Mouse (Mus musculus): ENCODE results near the gene Sema3b. TPM values are rescaled to one million over a fixed set of nuclear protein-coding genes. Genes with fewer than 3 reads are reported as not detected.

Sema3b gene
- polyA plus RNA-seq, 1 experiment from 2014 or later, result 2.6 TPM

DNA sequence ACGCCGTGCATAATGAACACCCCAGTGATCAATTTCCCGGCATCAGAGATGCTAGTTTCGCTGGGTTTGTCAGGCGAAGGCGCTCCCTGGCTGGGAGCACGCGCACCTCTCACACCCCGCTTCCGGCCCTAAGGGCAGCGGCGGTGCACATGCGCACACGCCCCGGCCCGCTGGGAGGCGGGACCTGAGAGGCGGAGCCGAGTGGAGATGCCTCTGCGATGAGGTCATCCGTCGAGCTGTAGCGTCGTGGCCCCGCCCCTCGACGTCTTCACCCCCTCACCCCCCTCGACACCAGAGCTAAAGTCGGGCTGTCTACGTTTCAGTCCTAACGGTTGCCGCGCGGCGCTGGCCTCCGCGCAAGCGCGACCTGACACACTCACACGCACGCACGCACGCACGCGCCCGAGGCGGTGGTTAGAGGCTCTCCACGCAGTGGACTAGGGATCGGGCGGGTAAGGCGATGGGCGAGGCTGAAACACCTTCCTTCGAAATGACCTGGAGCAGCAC lies 54.7 kb downstream of the Sema3b start:
- peaks cover 42% of the 10 kb centered on the region for H3K27me3 ChIP-seq
- H3K4me1 ChIP-seq, result peaks cover 55% of the 10 kb centered on the region
- WGBS, result under 1% methylated on average over 51 of the region's 53 CpGs

DNA sequence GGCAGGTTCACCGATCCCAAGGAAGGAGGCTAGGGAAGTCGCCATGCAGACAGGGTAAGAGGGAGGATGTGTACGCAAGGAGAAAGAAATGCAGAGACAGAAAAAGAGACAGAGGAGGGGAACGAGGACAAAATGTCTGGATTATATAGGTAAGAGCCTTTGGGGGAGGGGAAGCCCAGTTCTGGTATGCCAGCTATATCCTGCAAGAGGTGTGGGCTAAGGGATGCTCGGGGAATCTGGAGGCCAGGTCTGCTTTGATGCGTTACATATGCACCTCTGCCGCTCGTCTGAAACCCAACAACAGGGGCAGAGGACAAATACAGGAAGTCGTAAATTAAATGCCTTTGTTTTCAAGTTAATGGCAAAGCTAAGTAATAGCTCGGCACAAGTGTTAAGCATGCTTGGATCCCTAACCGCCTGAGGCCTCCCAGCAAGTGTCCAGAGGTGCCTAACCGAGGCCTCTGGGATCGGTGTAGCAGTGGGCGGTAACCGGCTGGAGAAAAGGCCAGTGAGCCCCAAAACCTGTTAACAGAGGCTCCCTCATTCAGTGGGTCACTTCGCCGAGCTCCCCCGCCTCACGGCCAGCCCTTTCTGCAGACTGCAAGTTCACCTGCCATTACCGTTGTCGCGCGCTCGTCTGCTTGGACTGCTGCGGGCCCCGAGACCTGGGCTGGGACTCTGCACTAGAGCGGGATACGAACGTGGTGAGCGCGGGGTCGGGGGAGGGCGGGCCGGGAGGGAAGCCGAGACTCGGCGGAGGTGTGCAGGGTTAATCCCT lies 55.3 kb downstream of the Sema3b start:
- WGBS, result 5% methylated on average over 37 of the region's 37 CpGs
- Histone ChIP-seq H3K4me3 (replicated peaks) (peak overlapping the region; percentile 63), H3K27me3 (peaks cover 48% of the 10 kb centered on the region), H3K27ac (peak overlapping the region; percentile 92), H3K4me2 (peak overlapping the region; percentile 82), H3K9ac (peak overlapping the region; percentile 80), H3K36me3 (replicated peaks) (peaks cover 18% of the 10 kb centered on the region), H3K9me3 (no peaks in the 10 kb centered on the region), H3K4me1 (peaks cover 55% of the 10 kb centered on the region)
- peak; percentile 78 for ATAC-seq (ENCODE audit: low FRiP score)

More for the DNA sequence above, 54.7 kb downstream of the Sema3b start:
- peak overlapping the region; percentile 82 for H3K4me2 ChIP-seq
- peaks cover 25% of the 10 kb centered on the region for H3K36me3 ChIP-seq (replicated peaks)
- H3K27ac ChIP-seq, result peak overlapping the region; percentile 92
- peak overlapping the region; percentile 63 for H3K4me3 ChIP-seq (replicated peaks)
- no peaks in the 10 kb centered on the region for H3K9me3 ChIP-seq
- peak overlapping the region; percentile 80 for H3K9ac ChIP-seq
- peak; percentile 92 for ATAC-seq (ENCODE audit: low FRiP score)

DNA sequence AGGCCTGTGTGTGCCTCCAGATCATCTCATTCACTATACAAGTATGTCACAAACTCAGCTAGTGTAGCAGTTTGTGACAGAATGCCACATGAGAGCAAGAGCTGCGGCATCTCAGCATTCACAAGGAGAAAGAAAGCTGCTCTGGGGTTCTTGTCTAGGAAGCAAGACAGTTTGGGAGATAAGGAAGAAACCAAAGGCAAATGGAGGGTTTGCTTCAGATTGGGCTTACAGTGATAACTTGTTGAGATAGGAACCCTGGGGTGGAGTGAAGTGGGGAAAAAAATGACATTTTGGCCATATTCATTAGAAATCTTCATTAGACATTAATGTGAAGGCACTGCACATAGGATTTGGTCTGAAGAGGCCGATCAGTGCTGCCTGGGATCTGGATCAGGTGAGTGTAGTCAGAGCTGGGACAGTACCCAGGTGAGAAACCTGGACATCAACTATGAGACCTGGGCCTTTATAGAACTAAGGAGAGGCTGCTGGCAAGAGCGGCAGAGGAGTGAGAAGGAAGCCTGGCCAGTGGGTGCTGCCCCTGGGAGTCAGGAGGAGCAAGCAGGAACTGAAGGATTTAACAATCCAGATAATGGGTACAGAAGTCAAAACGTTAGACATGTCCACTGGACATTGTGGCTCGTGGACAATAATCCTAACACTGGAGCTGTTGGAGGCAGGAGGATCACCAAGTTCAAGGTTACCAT lies 56.2 kb downstream of the Sema3b start:
- H3K36me3 ChIP-seq (replicated peaks), result peaks cover 9% of the 10 kb centered on the region
- WGBS, result 78% methylated on average over 5 of the region's 5 CpGs
- peaks cover 55% of the 10 kb centered on the region for H3K4me1 ChIP-seq
- peaks cover 57% of the 10 kb centered on the region for H3K27me3 ChIP-seq
- H3K27ac ChIP-seq, result no peak overlapping the region
- no peak overlapping the region for H3K9ac ChIP-seq
- H3K9me3 ChIP-seq, result no peaks in the 10 kb centered on the region
- H3K4me2 ChIP-seq, result peak overlapping the region; percentile 82
- peak overlapping the region; percentile 63; the same call in 1 of the 2 replicates for H3K4me3 ChIP-seq (replicated peaks)
- ATAC-seq (ENCODE audit: low FRiP score), result no peak

DNA sequence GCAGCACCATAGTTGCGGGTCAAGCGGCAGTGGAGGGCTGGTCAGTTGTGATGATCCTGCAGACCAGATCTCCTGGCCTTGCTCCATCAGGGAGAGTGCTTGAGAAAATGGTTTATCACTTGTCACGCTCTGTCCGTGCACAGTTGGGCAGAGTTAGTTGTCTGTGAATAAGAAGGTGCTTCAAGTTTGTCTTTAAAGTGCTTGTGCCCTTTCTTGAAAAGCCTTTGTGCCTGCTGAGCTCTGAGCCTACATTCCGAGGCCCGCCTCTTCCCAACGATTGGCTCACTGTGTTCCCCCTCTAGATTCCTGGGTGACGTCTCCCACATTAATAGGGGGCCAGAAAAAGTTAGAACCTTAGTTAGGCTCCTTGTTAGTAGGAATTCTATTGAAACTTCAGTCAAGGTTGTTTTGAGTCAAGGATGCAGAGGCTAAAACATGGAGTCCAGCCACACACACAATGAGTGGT lies 57.1 kb downstream of the Sema3b start:
- Histone ChIP-seq H3K36me3 (replicated peaks) (0 out of 2 replicates have a peak, but pooled peaks cover under 1% of the 10 kb centered on the region), H3K4me2 (peak overlapping the region; percentile 61), H3K9ac (peak overlapping the region; percentile 51), H3K27ac (0 out of 2 replicates have a peak overlapping the region, but pooled peaks have one; percentile 4), H3K9me3 (no peaks in the 10 kb centered on the region), H3K27me3 (peaks cover 59% of the 10 kb centered on the region), H3K4me1 (peaks cover 58% of the 10 kb centered on the region), H3K4me3 (replicated peaks) (peak overlapping the region; percentile 40)
- no peak for ATAC-seq (ENCODE audit: low FRiP score)
- 7% methylated on average over 8 of the region's 8 CpGs for WGBS

DNA sequence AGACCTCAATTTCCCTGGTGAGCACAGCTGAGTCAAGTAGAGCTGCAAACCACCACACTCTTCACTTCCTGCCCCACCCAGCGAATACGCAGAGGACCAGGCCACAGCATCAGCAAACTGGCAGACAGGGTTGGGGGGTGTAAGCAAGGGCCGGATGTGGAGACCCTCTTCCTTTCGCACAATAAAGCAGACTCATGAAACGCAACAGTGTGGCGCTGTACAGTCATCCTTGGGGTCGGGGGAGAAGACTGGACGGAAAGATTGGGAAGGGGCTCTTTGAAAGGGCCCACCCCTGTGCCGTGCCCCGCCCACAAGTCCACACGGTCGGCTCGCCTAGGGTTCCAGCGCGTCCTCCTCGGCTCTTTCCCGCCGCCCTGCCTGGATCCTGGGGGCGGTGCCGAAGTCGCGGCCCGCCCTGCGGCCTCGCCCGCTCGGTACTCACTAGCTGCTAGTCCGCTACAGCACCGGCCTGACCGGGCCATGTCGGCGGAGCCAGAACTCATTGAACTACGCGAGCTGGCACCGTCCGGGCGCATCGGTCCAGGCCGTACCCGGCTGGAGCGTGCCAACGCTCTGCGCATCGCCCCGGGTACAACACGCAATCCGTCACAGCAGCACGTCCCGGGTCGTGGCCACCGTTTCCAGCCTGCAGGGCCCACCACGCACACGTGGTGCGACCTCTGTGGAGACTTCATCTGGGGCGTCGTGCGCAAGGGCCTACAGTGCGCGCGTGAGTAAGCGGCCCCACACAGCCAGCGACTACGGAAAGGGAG lies 57.7 kb downstream of the Sema3b start, which contains the start of gene Rassf1:
TSS of gene Rassf1 (plus strand) at position 439 of the 773 bp plus-strand sequence.
- Histone ChIP-seq H3K9ac (peak within 1 kb of the TSS; percentile 51), H3K27me3 (peaks cover 59% of the 10 kb centered on the region), H3K9me3 (no peaks in the 10 kb centered on the region), H3K4me2 (peak within 1 kb of the TSS; percentile 61), H3K27ac (0 out of 2 replicates have a peak within 1 kb of the TSS, but pooled peaks have one; percentile 4), H3K36me3 (replicated peaks) (no peaks in the 10 kb centered on the region), H3K4me3 (replicated peaks) (peak within 1 kb of the TSS; percentile 40), H3K4me1 (peaks cover 58% of the 10 kb centered on the region)
- ATAC-seq (ENCODE audit: low FRiP score), result 0 out of 2 replicates have a peak, but pooled peaks have one; percentile 2
- WGBS, result 1% methylated on average over 63 of the region's 63 CpGs

DNA sequence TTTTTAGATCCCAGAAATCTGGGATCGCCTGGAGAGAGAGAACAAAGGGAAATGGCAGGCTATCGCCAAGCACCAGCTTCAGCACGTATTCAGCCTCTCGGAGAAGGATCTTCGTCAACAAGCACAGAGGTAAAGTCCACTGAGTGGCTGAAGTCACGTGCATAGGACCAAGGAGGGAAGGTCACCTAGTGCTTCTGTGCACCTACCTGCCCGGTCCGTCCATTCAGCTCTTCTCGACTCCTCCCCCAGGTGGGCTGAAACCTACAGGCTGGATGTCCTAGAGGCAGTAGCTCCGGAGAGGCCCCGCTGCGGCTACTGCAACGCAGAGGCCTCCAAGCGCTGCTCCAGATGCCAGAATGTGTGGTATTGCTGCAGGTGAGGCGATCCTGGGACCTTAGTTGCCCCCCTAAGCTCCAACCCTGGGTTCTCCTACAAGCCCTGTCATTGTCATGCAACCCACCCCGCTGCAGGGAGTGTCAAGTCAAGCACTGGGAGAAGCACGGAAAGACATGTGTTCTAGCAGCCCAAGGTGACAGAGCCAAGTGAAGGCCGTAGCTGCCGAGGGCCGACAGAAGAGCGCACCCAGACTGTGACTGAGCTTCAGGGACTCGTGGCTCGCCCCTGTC lies 58.4 kb downstream of the Sema3b start:
- ATAC-seq (ENCODE audit: low FRiP score), result no peak
- peak overlapping the region; percentile 40 for H3K4me3 ChIP-seq (replicated peaks)

DNA sequence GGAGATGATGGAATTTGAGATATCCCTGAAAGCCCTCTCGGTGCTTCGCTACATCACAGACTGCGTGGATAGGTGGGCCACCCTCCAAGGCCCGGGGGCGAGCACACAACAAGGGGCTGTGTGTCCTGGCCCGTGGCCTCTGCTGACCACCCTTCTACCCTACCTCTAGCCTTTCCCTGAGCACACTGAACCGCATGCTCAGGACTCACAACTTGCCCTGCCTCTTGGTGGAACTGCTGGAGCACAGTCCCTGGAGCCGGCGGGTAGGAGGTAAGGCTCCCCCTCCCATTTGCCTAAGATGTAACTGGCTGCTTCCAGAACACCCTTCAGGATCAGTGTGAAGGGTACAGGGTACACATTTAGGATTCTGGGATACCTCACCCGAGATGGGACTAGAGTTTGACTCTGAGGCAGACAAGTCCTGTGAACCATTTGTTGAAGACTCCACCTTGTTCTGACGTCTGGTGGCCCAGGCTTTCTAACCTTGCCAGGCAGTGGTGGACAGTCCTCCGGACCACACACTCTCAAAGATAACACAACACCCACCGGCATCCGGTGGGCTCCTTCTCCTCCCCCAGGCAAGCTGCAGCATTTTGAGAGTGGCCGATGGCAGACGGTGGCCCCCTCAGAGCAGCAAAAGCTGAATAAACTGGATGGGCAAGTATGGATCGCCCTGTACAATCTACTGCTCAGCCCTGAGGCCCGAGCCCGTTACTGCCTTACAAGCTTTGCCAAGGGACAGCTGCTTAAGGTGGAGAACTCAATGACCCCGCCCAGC lies 59.5 kb downstream of the Sema3b start:
- Histone ChIP-seq H3K9ac (no peak overlapping the region), H3K4me1 (peaks cover 47% of the 10 kb centered on the region), H3K9me3 (no peaks in the 10 kb centered on the region), H3K4me2 (no peak overlapping the region), H3K27ac (no peak overlapping the region), H3K4me3 (replicated peaks) (no peak overlapping the region), H3K36me3 (replicated peaks) (peaks cover 4% of the 10 kb centered on the region), H3K27me3 (peaks cover 59% of the 10 kb centered on the region)
- ATAC-seq (ENCODE audit: low FRiP score), result no peak
- WGBS, result 90% methylated on average over 20 of the region's 20 CpGs

More for the DNA sequence above, 58.4 kb downstream of the Sema3b start:
- Histone ChIP-seq H3K4me1 (peaks cover 53% of the 10 kb centered on the region), H3K27me3 (peaks cover 59% of the 10 kb centered on the region), H3K4me2 (peak overlapping the region; percentile 61), H3K27ac (no peak overlapping the region), H3K9me3 (no peaks in the 10 kb centered on the region), H3K9ac (0 out of 2 replicates have a peak overlapping the region, but pooled peaks have one; percentile 51), H3K36me3 (replicated peaks) (no peaks in the 10 kb centered on the region)
- 26% methylated on average over 23 of the region's 23 CpGs for WGBS

DNA sequence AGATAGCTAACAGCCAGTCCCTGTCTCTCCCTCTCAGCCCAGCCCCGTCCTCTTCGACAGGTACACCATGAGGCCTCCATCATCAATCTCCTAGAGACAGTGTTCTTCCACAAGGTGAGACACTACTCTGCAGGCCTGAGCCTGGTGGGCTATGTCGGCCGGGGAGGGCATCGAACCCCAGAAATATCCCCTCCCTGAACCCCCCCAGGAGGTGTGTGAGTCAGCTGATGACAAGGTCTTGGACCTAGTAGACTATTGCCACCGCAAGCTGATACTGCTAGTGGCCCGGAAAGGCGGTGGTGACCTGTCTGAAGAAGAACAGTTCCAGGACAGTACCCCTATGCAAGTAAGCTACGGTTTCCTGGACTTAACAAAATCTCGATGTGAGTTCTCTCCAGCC lies 60.2 kb downstream of the Sema3b start:
- no peaks in the 10 kb centered on the region for H3K9me3 ChIP-seq
- 90% methylated on average over 10 of the region's 10 CpGs for WGBS
- H3K4me3 ChIP-seq (replicated peaks), result no peak overlapping the region
- no peak overlapping the region for H3K9ac ChIP-seq
- no peak for ATAC-seq (ENCODE audit: low FRiP score)
- H3K36me3 ChIP-seq (replicated peaks), result peaks cover 11% of the 10 kb centered on the region
- no peak overlapping the region for H3K27ac ChIP-seq
- no peak overlapping the region for H3K4me2 ChIP-seq
- H3K27me3 ChIP-seq, result peaks cover 59% of the 10 kb centered on the region
- H3K4me1 ChIP-seq, result peaks cover 44% of the 10 kb centered on the region

DNA sequence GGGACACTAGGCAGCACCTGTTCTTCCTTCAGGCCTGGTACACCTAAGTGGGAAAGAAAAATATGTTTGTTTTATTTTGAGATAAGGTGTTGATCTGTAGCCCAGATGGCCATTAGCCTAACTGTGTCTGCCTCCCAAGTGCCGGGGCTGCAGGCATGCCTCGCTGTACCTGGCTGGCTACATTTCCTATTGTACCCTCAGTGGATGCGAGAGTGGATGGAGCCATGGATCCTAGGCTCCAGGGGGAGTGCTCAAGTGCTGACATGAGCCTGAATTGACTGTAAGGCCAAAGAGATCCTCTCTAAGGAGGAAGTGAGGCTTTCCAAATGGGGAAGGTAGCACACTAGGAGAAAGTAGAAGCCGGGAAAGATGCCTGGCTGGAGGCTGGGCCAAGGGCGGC lies 61.1 kb downstream of the Sema3b start:
- WGBS, result 79% methylated on average over 5 of the region's 5 CpGs
- Histone ChIP-seq H3K9me3 (no peaks in the 10 kb centered on the region), H3K27me3 (peaks cover 53% of the 10 kb centered on the region), H3K9ac (no peak overlapping the region), H3K4me3 (replicated peaks) (no peak overlapping the region), H3K36me3 (replicated peaks) (peaks cover 15% of the 10 kb centered on the region), H3K4me1 (peaks cover 37% of the 10 kb centered on the region), H3K27ac (no peak overlapping the region), H3K4me2 (no peak overlapping the region)
- no peak for ATAC-seq (ENCODE audit: low FRiP score)
